Mouse (Mus musculus) CH12.LX (cell line): ENCODE measurements around the gene Lrrc10. TPM values are rescaled to one million over a fixed set of nuclear protein-coding genes. Genes with fewer than 3 reads are reported as not detected.

ENCODE experiments used
- DNase-seq: peaks from one replicate; pipeline ENCODE4 v3.0.0-alpha.2; 2013; ENCODE audit errors: extremely low read depth
- H3K27ac ChIP-seq: 2 replicates; pipeline ENCODE4 v1.5.1; 2012; ENCODE audit warnings: low read depth, mild to moderate bottlenecking, control low read depth, moderate library complexity; ENCODE audit not compliant: insufficient read depth
- H3K27me3 ChIP-seq: replicated peaks from 2 replicates; pipeline ENCODE3; 2012; ENCODE audit warnings: inconsistent platforms
- H3K36me3 ChIP-seq, 2 experiments: replicated peaks in 1 of 2; 2 replicates each; pipeline versions ENCODE3 to v1.6.1; 2012; ENCODE audit warnings: inconsistent platforms in 1 of 2, low read length in 1 of 2, mild to moderate bottlenecking in 1 of 2, mixed read lengths in 1 of 2, moderate library complexity in 1 of 2; ENCODE audit not compliant: control insufficient read depth in 1 of 2, insufficient read depth in 1 of 2
- H3K4me1 ChIP-seq, 2 experiments: 2 replicates each; pipeline ENCODE4 v1.6.1; 2012; ENCODE audit warnings: inconsistent platforms in 1 of 2, moderate library complexity in 1 of 2; ENCODE audit not compliant: insufficient read depth in 2 of 2, control insufficient read depth in 1 of 2
- H3K4me2 ChIP-seq: 2 replicates; pipeline ENCODE4 v1.6.1; 2012; ENCODE audit warnings: low read depth, mild to moderate bottlenecking, control low read depth; ENCODE audit not compliant: poor library complexity, insufficient read depth, severe bottlenecking
- H3K4me3 ChIP-seq, 3 experiments: fragments of 150-350 bp in 1 of 3; sonication (generic) in 1 of 3; replicated peaks in 1 of 3; 2 replicates each; pipeline versions ENCODE3 to v1.5.1; 2011 to 2012; ENCODE audit warnings: low read depth in 2 of 3, low read length in 2 of 3, mild to moderate bottlenecking in 2 of 3, moderate library complexity in 2 of 3, control low read depth in 1 of 3, improper control_type of control experiment in 1 of 3, inconsistent platforms in 1 of 3, mixed read lengths in 1 of 3; ENCODE audit not compliant: poor library complexity in 1 of 3
- H3K79me2 ChIP-seq: replicated peaks from 2 replicates; pipeline ENCODE4 v1.6.1; 2012; ENCODE audit warnings: mild to moderate bottlenecking, moderate library complexity; ENCODE audit not compliant: control insufficient read depth, poor library complexity, insufficient read depth, severe bottlenecking; ENCODE audit errors: extremely low read depth
- H3K9ac ChIP-seq: 2 replicates; pipeline ENCODE4 v1.6.1; 2012; ENCODE audit warnings: low read depth, mild to moderate bottlenecking, control low read depth, moderate library complexity; ENCODE audit not compliant: insufficient read depth
- H3K9me3 ChIP-seq: replicated peaks from 2 replicates; pipeline ENCODE3; 2012; ENCODE audit warnings: low read length, inconsistent platforms, mixed read lengths
- BHLHE40 ChIP-seq: IDR thresholded peaks from 2 replicates; pipeline ENCODE4 v1.6.1; 2011; ENCODE audit warnings: mild to moderate bottlenecking, low read depth, low read length, improper control_type of control experiment
- CHD1 ChIP-seq: IDR thresholded peaks from 2 replicates; pipeline ENCODE4 v1.6.1; 2012; ENCODE audit warnings: low read depth, low read length, improper control_type of control experiment, inconsistent platforms
- CTCF ChIP-seq, 2 experiments: IDR thresholded peaks in 1 of 2; conservative IDR thresholded peaks in 1 of 2; 2 replicates each; pipeline ENCODE4 v1.5.1; 2011 to 2012; ENCODE audit warnings: low read depth in 2 of 2, low read length in 2 of 2, improper control_type of control experiment in 1 of 2, inconsistent platforms in 1 of 2, mild to moderate bottlenecking in 1 of 2, moderate library complexity in 1 of 2
- E2F4 ChIP-seq: IDR thresholded peaks from 2 replicates; pipeline ENCODE4 v1.6.1; 2011; ENCODE audit warnings: low read depth, low read length, improper control_type of control experiment; ENCODE audit not compliant: insufficient replicate concordance
- ELF1 ChIP-seq: IDR thresholded peaks from 2 replicates; pipeline ENCODE4 v1.6.1; 2014; ENCODE audit warnings: low read depth, mild to moderate bottlenecking, inconsistent platforms, low read length, improper control_type of control experiment
- EP300 ChIP-seq: IDR thresholded peaks from 2 replicates; pipeline ENCODE4 v1.6.1; 2011; ENCODE audit warnings: low read length, improper control_type of control experiment
- ETS1 ChIP-seq: conservative IDR thresholded peaks from 2 replicates; pipeline ENCODE4 v1.6.1; 2012; ENCODE audit warnings: low read depth, mild to moderate bottlenecking, inconsistent platforms, low read length, improper control_type of control experiment, moderate library complexity
- HCFC1 ChIP-seq: IDR thresholded peaks from 2 replicates; pipeline ENCODE4 v1.6.1; 2012; ENCODE audit warnings: low read depth, mild to moderate bottlenecking, inconsistent platforms, low read length, improper control_type of control experiment
- IRF4 ChIP-seq: IDR thresholded peaks from 2 replicates; pipeline ENCODE4 v1.6.1; 2014; ENCODE audit warnings: low read depth, mild to moderate bottlenecking, inconsistent platforms, low read length, improper control_type of control experiment
- JUN ChIP-seq: IDR thresholded peaks from 2 replicates; pipeline ENCODE4 v1.6.1; 2011; ENCODE audit warnings: low read depth, mild to moderate bottlenecking, low read length, improper control_type of control experiment, moderate library complexity; ENCODE audit not compliant: insufficient read depth
- JUND ChIP-seq: conservative IDR thresholded peaks from 2 replicates; pipeline ENCODE4 v1.6.1; 2011; ENCODE audit warnings: low read depth, low read length, improper control_type of control experiment
- MAFK ChIP-seq: IDR thresholded peaks from 2 replicates; pipeline ENCODE4 v1.6.1; 2011; ENCODE audit warnings: low read length, improper control_type of control experiment; ENCODE audit not compliant: insufficient replicate concordance
- MAX ChIP-seq: IDR thresholded peaks from 2 replicates; pipeline ENCODE4 v1.6.1; 2011; ENCODE audit warnings: low read length, improper control_type of control experiment
- MEF2A ChIP-seq: IDR thresholded peaks from 2 replicates; pipeline ENCODE4 v1.6.1; 2014; ENCODE audit warnings: low read depth, mild to moderate bottlenecking, inconsistent platforms, low read length, improper control_type of control experiment, borderline replicate concordance
- NRF1 ChIP-seq: IDR thresholded peaks from 2 replicates; pipeline ENCODE4 v1.6.1; 2014; ENCODE audit warnings: low read depth, mild to moderate bottlenecking, inconsistent platforms, low read length, improper control_type of control experiment, moderate library complexity
- RCOR1 ChIP-seq: conservative IDR thresholded peaks from 2 replicates; pipeline ENCODE4 v1.6.1; 2012; ENCODE audit warnings: low read depth, mild to moderate bottlenecking, inconsistent platforms, low read length, improper control_type of control experiment
- SIN3A ChIP-seq: IDR thresholded peaks from 2 replicates; pipeline ENCODE4 v1.6.1; 2012; ENCODE audit warnings: low read length, improper control_type of control experiment, inconsistent platforms
- TBP ChIP-seq: conservative IDR thresholded peaks from 2 replicates; pipeline ENCODE4 v1.6.1; 2011; ENCODE audit warnings: low read depth, low read length, improper control_type of control experiment
- UBTF ChIP-seq: IDR thresholded peaks from 2 replicates; pipeline ENCODE4 v1.6.1; 2012; ENCODE audit warnings: low read depth, mild to moderate bottlenecking, inconsistent platforms, low read length, improper control_type of control experiment, moderate library complexity
- ZC3H11A ChIP-seq: IDR thresholded peaks from 2 replicates; pipeline ENCODE4 v1.6.1; 2012; ENCODE audit warnings: low read depth, mild to moderate bottlenecking, inconsistent platforms, low read length, improper control_type of control experiment
- ZMIZ1 ChIP-seq: IDR thresholded peaks from 2 replicates; pipeline ENCODE4 v1.6.1; 2012; ENCODE audit warnings: low read depth, mild to moderate bottlenecking, inconsistent platforms, low read length, improper control_type of control experiment
- ZNF384 ChIP-seq: IDR thresholded peaks from 2 replicates; pipeline ENCODE4 v1.6.1; 2012; ENCODE audit warnings: low read depth, low read length, improper control_type of control experiment, inconsistent platforms
- dilution Hi-C: fragments of 300-500 bp; cut with MboI; formaldehyde crosslinking; loops from 2 replicates; pipeline ENCODE4 v1.14.3; 2020; ENCODE audit warnings: low sequenced_read_pairs; ENCODE audit not compliant: extremely low pct_unique_long_range_greater_than_20kb, extremely low pct_ligation_motif_present
- in situ Hi-C: fragments of 300-500 bp; cut with MboI; formaldehyde crosslinking; loops from 3 replicates; pipeline ENCODE4 v1.14.3; 2019; ENCODE audit warnings: low sequenced_read_pairs, low pct_ligation_motif_present, low pct_unique_long_range_greater_than_20kb, mixed read lengths
- polyA plus RNA-seq: library from polyadenylated mRNA; unstranded; fragments of >175 nt; gene quantifications from 2 replicates; pipeline ENCODE4 v1.2.1, GENCODE M21; 2012; ENCODE audit warnings: low read depth; ENCODE audit not compliant: insufficient read length
- total RNA-seq, 2 experiments: library from RNA; depleted of rRNA; stranded (reverse); fragments of 300-350 nt in 1 of 2; fragments of >200 nt in 1 of 2; gene quantifications; 2 replicates each; pipeline ENCODE4 v1.2.3; 2012 to 2014

The Lrrc10 gene
- total and polyA plus RNA-seq, 3 experiments, result not detected

DNA sequence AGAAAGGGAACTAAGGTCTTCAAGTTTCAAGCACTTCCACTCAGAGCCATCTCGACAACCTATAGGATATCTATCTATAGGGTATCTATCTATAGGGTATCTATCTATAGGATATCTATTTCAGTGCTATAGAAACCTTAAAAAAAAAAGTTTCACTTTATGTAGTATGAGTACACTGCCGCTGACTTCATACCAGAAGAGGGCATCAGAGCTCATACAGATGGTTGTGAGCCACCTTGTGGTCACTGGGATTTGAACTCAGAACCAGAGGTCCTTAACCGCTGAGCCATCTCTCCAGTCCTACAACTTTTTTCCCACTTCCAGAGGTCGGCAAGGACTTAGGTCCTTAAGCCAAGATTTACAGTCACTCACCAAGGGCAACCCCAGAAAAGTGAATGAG is 10.5 kb downstream of the Lrrc10 start:
- Histone ChIP-seq H3K27ac (no peak overlapping the region), H3K4me2 (no peak overlapping the region), H3K9me3 (no peaks in the 10 kb centered on the region), H3K79me2 (peaks cover 30% of the 10 kb centered on the region), H3K27me3 (no peaks in the 10 kb centered on the region), H3K4me3 (no peak overlapping the region), H3K4me1 (peaks cover 9 to 19% of the 10 kb centered on the region in 2 experiments; a peak in 3 of 4 replicates), H3K9ac (no peak overlapping the region), H3K36me3 (peaks cover 89 to 99% of the 10 kb centered on the region in 2 experiments)
- DNase-seq, result no peak
- no peak for TF ChIP-seq MAX
- peak in 1 of 2 experiments; percentile 49; a peak in 2 of 4 replicates for TF ChIP-seq CTCF (conservative IDR thresholded peaks at IDR 0.05 in 1 of 2, IDR thresholded peaks at IDR 0.05 in 1 of 2; ENCODE audit: low read depth in 2 of 2, low read length in 2 of 2)
- no peak for TF ChIP-seq ETS1
- TF ChIP-seq RCOR1, result no peak
- dilution Hi-C loops, result no loop called here
- in situ Hi-C loops, result loop anchor here (5.0 kb wide), 1 partner anchor 147 kb away; no protein-coding TSS in a partner anchor

DNA sequence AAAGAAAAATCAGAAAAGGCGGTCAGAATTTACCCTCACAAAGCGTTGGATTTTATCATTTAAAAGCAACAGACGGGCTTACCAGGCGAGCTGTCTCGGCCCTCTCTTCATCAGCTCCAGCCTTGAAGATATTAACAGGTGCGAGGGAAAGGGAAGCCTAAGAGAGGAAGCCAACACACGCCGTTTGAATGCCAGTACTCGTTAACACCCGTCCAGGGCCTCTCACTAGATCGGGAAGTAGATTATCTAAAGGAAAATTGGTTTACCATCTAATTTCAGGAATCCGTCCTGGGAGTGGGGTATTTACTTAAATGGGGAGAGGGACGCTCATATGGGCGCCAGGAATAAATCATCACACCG is 17.7 kb downstream of the Lrrc10 start:
- Histone ChIP-seq H3K79me2 (peaks cover 47% of the 10 kb centered on the region), H3K4me1 (peaks cover 9 to 35% of the 10 kb centered on the region in 2 experiments; a peak in 3 of 4 replicates), H3K9ac (peak overlapping the region; percentile 82), H3K27ac (0 out of 2 replicates have a peak overlapping the region, but pooled peaks have one; percentile 8), H3K36me3 (peaks cover 39 to 43% of the 10 kb centered on the region in 2 experiments), H3K4me2 (peak overlapping the region; percentile 76; the same call in 1 of the 2 replicates), H3K27me3 (no peaks in the 10 kb centered on the region), H3K4me3 (peak overlapping the region; percentile 83 to 92 (median 85)), H3K9me3 (no peaks in the 10 kb centered on the region)
- in situ Hi-C loops (no loop called here), dilution Hi-C loops (no loop called here)
- no peak for DNase-seq
- no peak; the same call in 1 of the 2 replicates for TF ChIP-seq SIN3A
- TF ChIP-seq MAX, result no peak
- TF ChIP-seq IRF4, result no peak
- TF ChIP-seq EP300, result no peak
- TF ChIP-seq HCFC1, result no peak
- no peak for TF ChIP-seq MAFK
- no peak for TF ChIP-seq JUND

DNA sequence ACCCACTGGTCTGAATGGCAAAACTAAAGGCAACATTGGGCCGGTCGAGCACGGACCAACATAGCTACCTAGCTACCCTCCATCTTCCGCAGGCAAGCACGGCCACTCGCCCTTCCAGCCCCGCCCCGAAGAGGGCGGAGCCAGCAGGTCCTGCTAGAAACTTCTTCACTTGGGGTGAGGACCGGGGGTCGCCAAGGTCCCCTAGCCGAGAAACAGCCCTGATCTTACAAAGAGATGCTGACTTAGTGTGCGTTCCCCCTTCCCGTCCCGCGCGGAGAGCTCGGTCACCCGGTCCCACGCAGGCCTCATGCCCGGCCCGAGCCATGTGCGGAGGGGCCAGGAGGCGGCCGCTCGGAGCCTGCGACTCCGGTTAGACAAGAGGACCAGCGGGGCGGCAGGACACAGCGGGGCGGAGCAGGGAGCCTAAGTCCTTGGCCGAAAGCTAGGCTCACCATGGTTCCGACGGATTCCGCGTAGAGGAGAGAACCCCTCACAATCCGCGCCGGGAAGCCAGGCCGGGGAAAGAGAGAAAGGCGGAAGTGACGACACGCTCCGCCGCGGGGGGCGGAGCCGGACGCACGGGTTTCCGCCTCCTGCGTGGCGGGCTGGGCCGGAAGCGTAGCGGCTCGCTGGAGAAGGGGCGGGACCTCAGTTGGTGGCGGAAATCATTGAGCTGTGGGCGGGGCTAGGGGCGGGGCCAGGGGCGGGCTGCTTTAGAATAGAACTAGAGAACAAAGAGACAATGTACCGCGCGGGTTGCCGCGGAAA is 18.3 kb downstream of the Lrrc10 start, which contains the start of gene Cct2:
Gene Cct2, minus strand, starts transcription at position 561 of the 768 bp plus-strand sequence.
- H3K4me3 ChIP-seq, result peak within 1 kb of the TSS; percentile 83 to 92 (median 85)
- H3K9ac ChIP-seq, result peak within 1 kb of the TSS; percentile 82
- H3K79me2 ChIP-seq, result peaks cover 43% of the 10 kb centered on the region
- H3K36me3 ChIP-seq, result peaks cover 33 to 37% of the 10 kb centered on the region in 2 experiments
- in situ Hi-C loops (no loop called here), dilution Hi-C loops (no loop called here)
- peak within 1 kb of the TSS; percentile 93; the same call in 1 of the 2 replicates for H3K4me2 ChIP-seq
- no peaks in the 10 kb centered on the region for H3K9me3 ChIP-seq
- peak; percentile 95 for DNase-seq
- peak within 1 kb of the TSS; percentile 87 for H3K27ac ChIP-seq
- H3K27me3 ChIP-seq, result no peaks in the 10 kb centered on the region
- H3K4me1 ChIP-seq, result peaks cover 9 to 35% of the 10 kb centered on the region in 2 experiments; a peak in 3 of 4 replicates
- TF ChIP-seq BHLHE40 (0 out of 2 replicates have a peak, but pooled peaks have one; percentile 21), SIN3A (peak; percentile 75), ZMIZ1 (peak; percentile 90), ZC3H11A (no peak), JUN (no peak), CHD1 (no peak), TBP (peak; percentile 80), ZNF384 (no peak), CTCF (conservative IDR thresholded peaks at IDR 0.05 in 1 of 2, IDR thresholded peaks at IDR 0.05 in 1 of 2; ENCODE audit: low read depth in 2 of 2, low read length in 2 of 2) (no peak), UBTF (0 out of 2 replicates have a peak, but pooled peaks have one; percentile 27), ELF1 (peak; percentile 95), IRF4 (no peak), E2F4 (no peak), MEF2A (no peak), HCFC1 (peak; percentile 83), NRF1 (0 out of 2 replicates have a peak, but pooled peaks have one; percentile 20), RCOR1 (no peak)
